Mouse (Mus musculus): ENCODE data around the gene Gm10665.
"Not testable (repeated sequence)": the region's sequence is repeated elsewhere in the genome, so short reads cannot be mapped to it uniquely, and the experiment has no call there.

Gene Gm10665

DNA sequence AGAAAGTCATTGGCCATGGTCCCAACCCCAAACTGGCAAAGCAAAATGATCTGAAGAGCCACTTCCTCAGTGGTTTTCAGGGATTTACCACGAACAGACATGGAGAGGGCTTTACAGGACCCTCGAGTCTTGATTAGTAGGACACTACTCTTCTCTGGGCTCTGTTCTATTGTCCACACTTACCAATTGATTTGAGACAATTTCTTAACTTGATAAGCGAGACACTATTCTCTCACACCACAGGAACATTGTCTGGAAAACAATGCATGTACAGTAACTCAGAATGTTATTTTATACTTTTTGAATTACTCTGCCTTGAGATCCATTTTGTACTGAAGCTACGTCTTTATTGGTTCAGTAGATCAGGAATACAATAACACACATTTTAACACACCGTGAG lies at the start of gene Gm10665:
TSS of gene Gm10665 (minus strand) at position 101 of the 400 bp plus-strand sequence.
- not testable (repeated sequence) for DNase-seq (ENCODE audit: low read depth)

GRCm38 (mm10) chr7:22499578-22499977 lies 35.7 kb upstream of the Gm10665 start, which contains the start of gene Vmn1r151:
Vmn1r151 (minus strand) TSS chr7:22499678.
- DNase-seq (ENCODE audit: low read depth) = not testable (repeated sequence)

DNA sequence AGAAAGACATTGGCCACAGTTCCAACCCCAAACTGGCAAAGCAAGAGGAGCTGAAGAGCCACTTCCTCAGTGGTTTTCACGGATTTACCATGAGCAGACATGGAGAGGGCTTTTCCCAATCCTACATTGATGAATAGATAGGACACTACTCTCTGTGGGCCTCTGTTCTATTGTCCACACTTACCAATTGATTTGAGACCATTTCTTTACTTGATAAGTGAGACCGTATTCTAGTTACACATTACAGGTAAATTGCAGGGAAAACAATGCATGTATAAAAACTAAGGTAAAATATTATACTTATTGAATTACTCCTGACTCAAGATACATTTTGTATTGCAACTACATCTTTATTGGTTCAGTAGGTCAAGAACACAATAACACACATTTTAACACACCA lies 25.7 kb downstream of the Gm10665 start, which contains the start of gene Vmn1r149:
TSS of gene Vmn1r149 (minus strand) at position 101 of the 400 bp plus-strand sequence.
- not testable (repeated sequence) for DNase-seq (ENCODE audit: low read depth)

DNA sequence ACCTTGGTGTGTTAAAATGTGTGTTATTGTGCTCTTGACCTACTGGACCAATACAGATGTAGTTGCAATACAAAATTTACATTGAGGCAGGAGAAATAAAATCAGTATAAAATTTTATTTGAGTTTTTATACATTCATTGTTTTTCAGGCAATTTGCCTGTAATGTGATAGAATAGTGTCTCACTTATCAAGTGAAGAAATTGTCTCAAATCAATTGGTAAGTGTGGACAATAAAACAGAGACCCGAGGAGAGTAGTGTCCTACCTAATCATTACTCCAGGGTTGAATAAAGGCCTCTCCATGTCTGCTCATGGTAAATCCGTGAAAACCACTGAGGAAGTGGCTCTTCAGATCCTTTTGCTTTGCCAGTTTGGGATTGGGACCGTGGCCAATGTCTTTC lies 50.6 kb downstream of the Gm10665 start, which contains the start of gene Vmn1r148:
TSS of gene Vmn1r148 (plus strand) at position 301 of the 400 bp plus-strand sequence.
- DNase-seq (ENCODE audit: low read depth) = not testable (repeated sequence)
